Mouse (Mus musculus) neural tube, embryonic 11.5 days (tissue): ENCODE results near the gene Ms4a14. TPM values are rescaled to one million over a fixed set of nuclear protein-coding genes. Genes with fewer than 3 reads are reported as not detected.
"Not testable (repeated sequence)": the region's sequence is repeated elsewhere in the genome, so short reads cannot be mapped to it uniquely, and the experiment has no call there.

Source experiments
- ATAC-seq: fragments of 200-750 bp; cut with Nextera tagmentation; 2 replicates; pipeline ENCODE4 v1.8.0; 2017; ENCODE audit warnings: moderate number of reproducible peaks, mild to moderate bottlenecking, moderate TSS enrichment, moderate library complexity; ENCODE audit not compliant: insufficient read depth, low FRiP score, low TSS enrichment
- DNase-seq: peaks from one replicate; pipeline ENCODE4 v3.0.0-alpha.2; 2015; ENCODE audit warnings: low spot score
- H3K27ac ChIP-seq: fragments of 300-500 bp; sonication (generic); 2 replicates; pipeline ENCODE4 v1.5.1; 2014; ENCODE audit warnings: low read depth, mild to moderate bottlenecking, low read length
- H3K27me3 ChIP-seq: fragments of 300-500 bp; sonication (generic); 2 replicates; pipeline ENCODE4 v1.6.1; 2014; ENCODE audit warnings: mild to moderate bottlenecking, low read length, mixed read lengths; ENCODE audit not compliant: control insufficient read depth, insufficient read depth
- H3K36me3 ChIP-seq: fragments of 300-500 bp; sonication (generic); 2 replicates; pipeline ENCODE4 v1.6.1; 2014; ENCODE audit warnings: mild to moderate bottlenecking, low read length, moderate library complexity, mixed read lengths; ENCODE audit not compliant: control insufficient read depth, insufficient read depth
- H3K4me1 ChIP-seq: fragments of 300-500 bp; sonication (generic); 2 replicates; pipeline ENCODE4 v1.6.1; 2014; ENCODE audit warnings: low read length, mixed read lengths; ENCODE audit not compliant: control insufficient read depth, insufficient read depth
- H3K4me2 ChIP-seq: fragments of 300-500 bp; sonication (generic); 2 replicates; pipeline ENCODE4 v1.6.1; 2014; ENCODE audit warnings: low read depth, mild to moderate bottlenecking, moderate library complexity
- H3K4me3 ChIP-seq: fragments of 300-500 bp; sonication (generic); 2 replicates; pipeline ENCODE4 v1.5.1; 2014; ENCODE audit warnings: low read depth, low read length
- H3K9ac ChIP-seq: fragments of 300-500 bp; sonication (generic); 2 replicates; pipeline ENCODE4 v1.6.1; 2014; ENCODE audit warnings: mild to moderate bottlenecking, low read length
- H3K9me3 ChIP-seq: fragments of 300-500 bp; sonication (generic); 2 replicates; pipeline ENCODE4 v1.6.1; 2016; ENCODE audit warnings: low read length; ENCODE audit not compliant: control insufficient read depth
- WGBS: fragments of 180-500 bp; shearing (Covaris S2); extraction: QIAGEN DNeasy Blood & Tissue Kit; methylation state at CpG from one replicate; pipeline ENCODE4 v1.1.7; 2014; 5-methylcytosine and 5-hydroxymethylcytosine counted together
- polyA plus RNA-seq: library from polyadenylated mRNA; unstranded; fragments of >200 nt; fragmentation: Nextera tagmentation; extraction: Ambion mirVana; gene quantifications from 2 replicates; pipeline ENCODE4 v1.2.1, GENCODE M21; 2014

The Ms4a14 gene
- polyA plus RNA-seq, 1 experiment from 2014 or later: not detected

- Histone ChIP-seq H3K9ac (no peak overlapping the region), H3K27me3 (no peaks in the 10 kb centered on the region), H3K27ac (no peak overlapping the region), H3K9me3 (no peaks in the 10 kb centered on the region), H3K36me3 (no peaks in the 10 kb centered on the region), H3K4me1 (no peaks in the 10 kb centered on the region), H3K4me2 (no peak overlapping the region), H3K4me3 (no peak overlapping the region)
- no peak for ATAC-seq
- 68% methylated on average over 5 of the region's 5 CpGs for WGBS
- no peak for DNase-seq
Measured at GRCm38 (mm10) chr19:11276431-11276830, 37.8 kb downstream of the Ms4a14 start.

GRCm38 (mm10) chr19:11266956-11267355, 47.3 kb downstream of the Ms4a14 start:
- Histone ChIP-seq H3K27ac (no peak overlapping the region), H3K27me3 (no peaks in the 10 kb centered on the region), H3K9ac (no peak overlapping the region), H3K4me1 (no peaks in the 10 kb centered on the region), H3K4me2 (no peak overlapping the region), H3K36me3 (no peaks in the 10 kb centered on the region), H3K9me3 (no peaks in the 10 kb centered on the region), H3K4me3 (no peak overlapping the region)
- WGBS: 77% methylated on average over 4 of the region's 4 CpGs
- ATAC-seq: no peak
- DNase-seq: no peak

GRCm38 (mm10) chr19:11266052-11266845, 48.0 kb downstream of the Ms4a14 start, which contains the start of gene Ms4a1:
TSS of gene Ms4a1 (minus strand) at chr19:11266241.
- no peak within 1 kb of the TSS for H3K4me3 ChIP-seq
- no peak within 1 kb of the TSS for H3K27ac ChIP-seq
- no peak for DNase-seq
- no peak within 1 kb of the TSS for H3K4me2 ChIP-seq
- no peaks in the 10 kb centered on the region for H3K4me1 ChIP-seq
- H3K36me3 ChIP-seq: no peaks in the 10 kb centered on the region
- ATAC-seq: no peak
- 87% methylated on average over 8 of the region's 8 CpGs for WGBS
- H3K9me3 ChIP-seq: no peaks in the 10 kb centered on the region
- H3K9ac ChIP-seq: no peak within 1 kb of the TSS
- H3K27me3 ChIP-seq: no peaks in the 10 kb centered on the region

GRCm38 (mm10) chr19:11264602-11265185, 49.6 kb downstream of the Ms4a14 start:
- WGBS: 90% methylated on average over 9 of the region's 9 CpGs

GRCm38 (mm10) chr19:11263549-11263948, 50.7 kb downstream of the Ms4a14 start:
- Histone ChIP-seq H3K36me3 (no peaks in the 10 kb centered on the region), H3K9ac (no peak overlapping the region), H3K4me1 (no peaks in the 10 kb centered on the region), H3K9me3 (no peaks in the 10 kb centered on the region), H3K27me3 (no peaks in the 10 kb centered on the region), H3K4me3 (no peak overlapping the region), H3K4me2 (no peak overlapping the region), H3K27ac (no peak overlapping the region)
- 84% methylated on average over 3 of the region's 3 CpGs for WGBS
- DNase-seq (no peak), ATAC-seq (no peak)

More at GRCm38 (mm10) chr19:11264602-11265185, 49.6 kb downstream of the Ms4a14 start:
- ATAC-seq (no peak), DNase-seq (no peak)
- Histone ChIP-seq H3K4me1 (no peaks in the 10 kb centered on the region), H3K4me2 (no peak overlapping the region), H3K36me3 (no peaks in the 10 kb centered on the region), H3K9me3 (no peaks in the 10 kb centered on the region), H3K27me3 (no peaks in the 10 kb centered on the region), H3K9ac (no peak overlapping the region), H3K4me3 (no peak overlapping the region), H3K27ac (no peak overlapping the region)

- not testable (repeated sequence) for H3K4me2 ChIP-seq, H3K27me3 ChIP-seq, DNase-seq, H3K4me3 ChIP-seq, H3K4me1 ChIP-seq, ATAC-seq, H3K9ac ChIP-seq, H3K27ac ChIP-seq, H3K9me3 ChIP-seq, H3K36me3 ChIP-seq
- WGBS: 79% methylated on average over 4 of the region's 4 CpGs
Measured at GRCm38 (mm10) chr19:11262932-11263331, 51.3 kb downstream of the Ms4a14 start.

- no peaks in the 10 kb centered on the region for H3K27me3 ChIP-seq
- no peak for DNase-seq
- H3K4me2 ChIP-seq: no peak overlapping the region
- H3K9ac ChIP-seq: no peak overlapping the region
- H3K36me3 ChIP-seq: no peaks in the 10 kb centered on the region
- H3K27ac ChIP-seq: no peak overlapping the region
- H3K4me1 ChIP-seq: no peaks in the 10 kb centered on the region
- no peak overlapping the region for H3K4me3 ChIP-seq
- ATAC-seq: no peak
- WGBS: 82% methylated on average over 2 of the region's 2 CpGs
- H3K9me3 ChIP-seq: no peaks in the 10 kb centered on the region
Measured at GRCm38 (mm10) chr19:11261522-11261921, 52.7 kb downstream of the Ms4a14 start.
